Mouse (Mus musculus): ENCODE measurements at regions not wholly inside any gene's neighbourhood (a gene's known extent, or its start where the extent isn't known, plus 50 kb on each side); places are given as distances from the start of the nearest gene placed in this dataset.
"Not testable (repeated sequence)": the region's sequence is repeated elsewhere in the genome, so short reads cannot be mapped to it uniquely, and the experiment has no call there.

GRCm38 (mm10) chr1:154042956-154043355 is 142.9 kb upstream of the Teddm2 start:
- no peaks in the 10 kb centered on the region for H3K36me3 ChIP-seq (replicated peaks; ENCODE audit: control insufficient read depth, insufficient read depth, low read depth)
- H3K9me3 ChIP-seq (ENCODE audit: control insufficient read depth, low read length), result no peaks in the 10 kb centered on the region
- TF ChIP-seq EP300 (IDR thresholded peaks at IDR 0.05; ENCODE audit: low read depth) (no peak), CTCF (IDR thresholded peaks at IDR 0.05; ENCODE audit: low read depth) (no peak)
- peaks cover 0 to 5% of the 10 kb centered on the region in 2 experiments; a peak in 1 of 4 replicates for H3K4me1 ChIP-seq (replicated peaks; ENCODE audit: control insufficient read depth in 2 of 2, insufficient read depth in 2 of 2, low read length in 1 of 2)
- H3K27me3 ChIP-seq (ENCODE audit: control insufficient read depth, insufficient read depth, low read length), result no peaks in the 10 kb centered on the region
- H3K27ac ChIP-seq, result no peak overlapping the region
- H3K4me3 ChIP-seq (ENCODE audit: insufficient read depth in 1 of 2, low read depth in 2 of 2, low read length in 2 of 2), result no peak overlapping the region
- ATAC-seq (ENCODE audit: insufficient read depth) (peak; percentile 30; the same call in 1 of the 2 replicates), DNase-seq (ENCODE audit: low read depth in 3 of 3, low spot score in 3 of 3) (no peak)
- H3K9ac ChIP-seq (replicated peaks), result no peak overlapping the region
- H3K4me2 ChIP-seq (ENCODE audit: low read depth), result no peak overlapping the region
- 38% methylated on average over 2 of the region's 2 CpGs for WGBS (ENCODE audit: insufficient replicate concordance)

GRCm38 (mm10) chr1:154044712-154045111 is 144.7 kb upstream of the Teddm2 start:
- Histone ChIP-seq H3K4me3 (ENCODE audit: insufficient read depth in 1 of 2, low read depth in 2 of 2, low read length in 2 of 2) (no peak overlapping the region), H3K36me3 (replicated peaks; ENCODE audit: control insufficient read depth, insufficient read depth, low read depth) (no peaks in the 10 kb centered on the region), H3K27ac (no peak overlapping the region), H3K9me3 (ENCODE audit: control insufficient read depth, low read length) (no peaks in the 10 kb centered on the region), H3K4me2 (ENCODE audit: low read depth) (no peak overlapping the region), H3K27me3 (ENCODE audit: control insufficient read depth, insufficient read depth, low read length) (no peaks in the 10 kb centered on the region), H3K4me1 (replicated peaks; ENCODE audit: control insufficient read depth in 2 of 2, insufficient read depth in 2 of 2, low read length in 1 of 2) (no peaks in the 10 kb centered on the region; a peak in 1 of 4 replicates), H3K9ac (replicated peaks) (no peak overlapping the region)
- 65% methylated on average over 4 of the region's 4 CpGs for WGBS (ENCODE audit: insufficient replicate concordance)
- ATAC-seq (ENCODE audit: insufficient read depth) (no peak), DNase-seq (ENCODE audit: low read depth in 3 of 3, low spot score in 3 of 3) (no peak)
- TF ChIP-seq CTCF (IDR thresholded peaks at IDR 0.05; ENCODE audit: low read depth) (no peak), EP300 (IDR thresholded peaks at IDR 0.05; ENCODE audit: low read depth) (no peak)

DNA sequence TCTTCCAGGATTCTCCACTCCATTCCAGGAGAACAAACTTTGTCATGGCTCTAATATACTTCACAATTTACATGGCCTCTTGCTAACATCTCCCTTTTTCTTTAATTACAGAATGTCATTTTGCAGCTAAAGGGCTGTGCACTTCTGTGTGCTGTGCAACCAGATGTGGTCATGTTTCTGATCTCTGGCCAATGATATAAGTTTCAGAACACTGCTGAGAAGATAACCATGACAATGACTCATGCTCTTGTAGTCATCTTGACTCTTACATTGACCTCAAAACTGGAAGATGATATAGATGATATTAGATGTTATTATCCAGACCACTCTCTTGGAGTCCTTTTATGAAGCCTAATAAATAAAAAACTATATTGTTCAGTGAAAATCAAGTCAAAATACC is 145.9 kb upstream of the Teddm2 start:
- no peaks in the 10 kb centered on the region for H3K36me3 ChIP-seq (replicated peaks; ENCODE audit: control insufficient read depth, insufficient read depth, low read depth)
- DNase-seq (ENCODE audit: low read depth in 3 of 3, low spot score in 3 of 3) (no peak), ATAC-seq (ENCODE audit: insufficient read depth) (no peak)
- no peaks in the 10 kb centered on the region for H3K9me3 ChIP-seq (ENCODE audit: control insufficient read depth, low read length)
- H3K9ac ChIP-seq (replicated peaks), result no peak overlapping the region
- H3K4me3 ChIP-seq (ENCODE audit: insufficient read depth in 1 of 2, low read depth in 2 of 2, low read length in 2 of 2), result no peak overlapping the region
- no peak overlapping the region for H3K4me2 ChIP-seq (ENCODE audit: low read depth)
- H3K27ac ChIP-seq, result no peak overlapping the region
- H3K27me3 ChIP-seq (ENCODE audit: control insufficient read depth, insufficient read depth, low read length), result no peaks in the 10 kb centered on the region
- no peaks in the 10 kb centered on the region; a peak in 1 of 4 replicates for H3K4me1 ChIP-seq (replicated peaks; ENCODE audit: control insufficient read depth in 2 of 2, insufficient read depth in 2 of 2, low read length in 1 of 2)
- TF ChIP-seq CTCF (IDR thresholded peaks at IDR 0.05; ENCODE audit: low read depth) (no peak), EP300 (IDR thresholded peaks at IDR 0.05; ENCODE audit: low read depth) (no peak)

- Histone ChIP-seq H3K4me1 (replicated peaks; ENCODE audit: control insufficient read depth in 2 of 2, insufficient read depth in 2 of 2, low read length in 1 of 2) (no peaks in the 10 kb centered on the region), H3K9me3 (ENCODE audit: control insufficient read depth, low read length) (no peaks in the 10 kb centered on the region), H3K36me3 (replicated peaks; ENCODE audit: control insufficient read depth, insufficient read depth, low read depth) (no peaks in the 10 kb centered on the region), H3K4me2 (ENCODE audit: low read depth) (no peak overlapping the region), H3K9ac (replicated peaks) (no peak overlapping the region), H3K27ac (no peak overlapping the region), H3K4me3 (ENCODE audit: insufficient read depth in 1 of 2, low read depth in 2 of 2, low read length in 2 of 2) (no peak overlapping the region), H3K27me3 (ENCODE audit: control insufficient read depth, insufficient read depth, low read length) (no peaks in the 10 kb centered on the region)
- TF ChIP-seq CTCF (IDR thresholded peaks at IDR 0.05; ENCODE audit: low read depth), result no peak
- no peak for TF ChIP-seq EP300 (IDR thresholded peaks at IDR 0.05; ENCODE audit: low read depth)
- no peak for DNase-seq (ENCODE audit: low read depth in 3 of 3, low spot score in 3 of 3)
- no peak for ATAC-seq (ENCODE audit: insufficient read depth)
- 64% methylated on average over 7 of the region's 7 CpGs for WGBS (ENCODE audit: insufficient replicate concordance)
These were observed 147.3 kb upstream of the Zfp648 start for GRCm38 (mm10) chr1:154053641-154054040.

DNA sequence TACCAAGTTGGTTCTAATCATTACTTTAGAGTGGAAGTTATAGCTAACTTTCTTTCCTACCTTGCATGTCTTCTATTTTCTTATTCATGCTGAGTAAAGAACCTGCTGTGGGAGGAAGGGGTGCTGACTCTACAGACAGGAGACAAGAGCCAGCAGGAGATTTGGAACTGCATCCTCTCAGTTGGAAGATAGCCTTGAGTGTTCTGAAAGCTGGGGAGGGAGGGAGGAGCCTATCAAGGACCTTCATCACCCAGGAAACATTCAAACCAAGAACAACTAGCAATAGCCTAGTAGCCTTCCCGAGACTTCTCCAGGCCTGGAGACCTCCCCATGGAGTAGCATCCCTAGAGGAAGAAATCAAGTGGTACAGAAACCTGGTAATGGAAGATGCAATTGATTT is 146.1 kb upstream of the Zfp648 start:
- H3K9me3 ChIP-seq (ENCODE audit: control insufficient read depth, low read length), result no peaks in the 10 kb centered on the region
- no peak for DNase-seq (ENCODE audit: low read depth in 3 of 3, low spot score in 3 of 3)
- no peak for TF ChIP-seq CTCF (IDR thresholded peaks at IDR 0.05; ENCODE audit: low read depth)
- no peak for TF ChIP-seq EP300 (IDR thresholded peaks at IDR 0.05; ENCODE audit: low read depth)
- H3K4me1 ChIP-seq (replicated peaks; ENCODE audit: control insufficient read depth in 2 of 2, insufficient read depth in 2 of 2, low read length in 1 of 2), result no peaks in the 10 kb centered on the region
- no peak overlapping the region for H3K9ac ChIP-seq (replicated peaks)
- H3K27me3 ChIP-seq (ENCODE audit: control insufficient read depth, insufficient read depth, low read length), result no peaks in the 10 kb centered on the region
- no peak overlapping the region for H3K4me3 ChIP-seq (ENCODE audit: insufficient read depth in 1 of 2, low read depth in 2 of 2, low read length in 2 of 2)
- 70% methylated on average over 1 of the region's 1 CpGs for WGBS (ENCODE audit: insufficient replicate concordance)
- no peaks in the 10 kb centered on the region for H3K36me3 ChIP-seq (replicated peaks; ENCODE audit: control insufficient read depth, insufficient read depth, low read depth)
- H3K27ac ChIP-seq, result no peak overlapping the region
- no peak overlapping the region for H3K4me2 ChIP-seq (ENCODE audit: low read depth)
- ATAC-seq (ENCODE audit: insufficient read depth), result no peak

GRCm38 (mm10) chr1:154061397-154061796 is 139.6 kb upstream of the Zfp648 start:
- not testable (repeated sequence) for H3K36me3 ChIP-seq (replicated peaks; ENCODE audit: control insufficient read depth, insufficient read depth, low read depth); H3K4me2 ChIP-seq (ENCODE audit: low read depth); H3K9ac ChIP-seq (replicated peaks); H3K4me3 ChIP-seq (ENCODE audit: insufficient read depth in 1 of 2, low read depth in 2 of 2, low read length in 2 of 2); ATAC-seq (ENCODE audit: insufficient read depth); H3K4me1 ChIP-seq (replicated peaks; ENCODE audit: control insufficient read depth in 2 of 2, insufficient read depth in 2 of 2, low read length in 1 of 2); H3K27me3 ChIP-seq (ENCODE audit: control insufficient read depth, insufficient read depth, low read length); H3K27ac ChIP-seq; H3K9me3 ChIP-seq (ENCODE audit: control insufficient read depth, low read length); DNase-seq (ENCODE audit: low read depth in 3 of 3, low spot score in 3 of 3)
- 29% methylated on average over 2 of the region's 2 CpGs for WGBS (ENCODE audit: insufficient replicate concordance)
